Mouse (Mus musculus) adrenal gland, adult 18-20 months (tissue): Measurements from ENCODE around the gene Catsper1. TPM values are rescaled to one million over a fixed set of nuclear protein-coding genes. Genes with fewer than 3 reads are reported as not detected.
A peak's percentile ranks its signal among the peaks of the same experiment; 100 is the strongest.
"Not testable (repeated sequence)": the region's sequence is repeated elsewhere in the genome, so short reads cannot be mapped to it uniquely, and the experiment has no call there.

ENCODE experiments used
- DNase-seq, 2 experiments: peaks; one replicate each; pipeline ENCODE4 v3.0.0; 2021 to 2022; ENCODE audit warnings: low spot score in 2 of 2
- total RNA-seq, 2 experiments: library from RNA; stranded (reverse); gene quantifications; 1 replicate in 1 of 2; 2 replicates in 1 of 2; pipeline ENCODE4 v1.2.3; 2021

Catsper1 gene
- total RNA-seq, 2 experiments from 2014 or later = not detected

GRCm38 (mm10) chr19:5349502-5349873 is 13.9 kb downstream of the Catsper1 start, which contains the start of gene Cst6:
TSS of gene Cst6 (minus strand) at chr19:5349574.
- DNase-seq = not testable (repeated sequence)

- no peak for DNase-seq
Measured at GRCm38 (mm10) chr19:5353609-5354008, 18.1 kb downstream of the Catsper1 start.

GRCm38 (mm10) chr19:5356080-5356479 is 20.5 kb downstream of the Catsper1 start:
- DNase-seq = no peak

GRCm38 (mm10) chr19:5362186-5362585 is 26.6 kb downstream of the Catsper1 start:
- no peak for DNase-seq

- DNase-seq = no peak
Measured at GRCm38 (mm10) chr19:5364124-5364523, 28.6 kb downstream of the Catsper1 start.

- peak in 1 of 2 experiments; percentile 15 for DNase-seq
Measured at GRCm38 (mm10) chr19:5365751-5366150, 30.2 kb downstream of the Catsper1 start.

- DNase-seq = peak; percentile 87 to 90
Measured at GRCm38 (mm10) chr19:5366175-5367052, 30.9 kb downstream of the Catsper1 start, which contains the start of gene Eif1ad. TSS of gene Eif1ad (plus strand) at chr19:5366741.

- DNase-seq = no peak
Measured at GRCm38 (mm10) chr19:5367053-5367359, 31.5 kb downstream of the Catsper1 start, which contains the start of gene Banf1. TSS of gene Banf1 (minus strand) at chr19:5367168.

- no peak for DNase-seq
Measured at GRCm38 (mm10) chr19:5367455-5367854, 31.9 kb downstream of the Catsper1 start.

- DNase-seq = no peak
Measured at GRCm38 (mm10) chr19:5370932-5371331, 35.4 kb downstream of the Catsper1 start.

- no peak for DNase-seq
Measured at GRCm38 (mm10) chr19:5372724-5373123, 37.2 kb downstream of the Catsper1 start.

- DNase-seq = no peak
Measured at GRCm38 (mm10) chr19:5374177-5374576, 38.6 kb downstream of the Catsper1 start.

- no peak for DNase-seq
Measured at GRCm38 (mm10) chr19:5374748-5375147, 39.2 kb downstream of the Catsper1 start.

GRCm38 (mm10) chr19:5377446-5377845 is 41.9 kb downstream of the Catsper1 start:
- DNase-seq = no peak

GRCm38 (mm10) chr19:5383326-5383725 is 47.8 kb downstream of the Catsper1 start:
- no peak for DNase-seq

- DNase-seq = no peak
Measured at GRCm38 (mm10) chr19:5384715-5385114, 49.2 kb downstream of the Catsper1 start.

GRCm38 (mm10) chr19:5388011-5388441 is 52.5 kb downstream of the Catsper1 start:
- DNase-seq = no peak

GRCm38 (mm10) chr19:5388588-5389242 is 53.2 kb downstream of the Catsper1 start, which contains the start of gene Sart1:
TSS of gene Sart1 (minus strand) at chr19:5388703.
- DNase-seq = peak; percentile 88 to 89

GRCm38 (mm10) chr19:5389647-5390046 is 54.1 kb downstream of the Catsper1 start:
- no peak for DNase-seq

GRCm38 (mm10) chr19:5390416-5390815 is 54.9 kb downstream of the Catsper1 start:
- DNase-seq = no peak

GRCm38 (mm10) chr19:5392892-5393291 is 57.4 kb downstream of the Catsper1 start:
- DNase-seq = peak; percentile 79 to 81
